Mouse (Mus musculus) MEL (cell line): ENCODE data around the gene Nectin2. TPM values are rescaled to one million over a fixed set of nuclear protein-coding genes. Genes with fewer than 3 reads are reported as not detected.

Experiments
- DNase-seq: peaks from one replicate; pipeline ENCODE4 v3.0.0; 2011; ENCODE audit warnings: low read depth, low spot score
- H3K27ac ChIP-seq: 2 replicates; pipeline ENCODE4 v1.5.1; 2012; ENCODE audit warnings: low read depth, mild to moderate bottlenecking, control low read depth, low read length, moderate library complexity; ENCODE audit not compliant: control insufficient read depth
- H3K27me3 ChIP-seq, 2 experiments: fragments of 150-350 bp in 1 of 2; sonication (generic) in 1 of 2; 2 replicates each; pipeline ENCODE4 v1.6.1; 2012; ENCODE audit warnings: low read length in 2 of 2, mild to moderate bottlenecking in 2 of 2, improper control_type of control experiment in 1 of 2, moderate library complexity in 1 of 2; ENCODE audit not compliant: insufficient read depth in 2 of 2, control insufficient read depth in 1 of 2
- H3K36me3 ChIP-seq, 2 experiments: 2 replicates each; pipeline ENCODE4 v1.6.1; 2012 to 2014; ENCODE audit warnings: low read length in 2 of 2, improper control_type of control experiment in 1 of 2, inconsistent platforms in 1 of 2, mild to moderate bottlenecking in 1 of 2; ENCODE audit not compliant: insufficient read depth in 2 of 2, control insufficient read depth in 1 of 2
- H3K4me1 ChIP-seq, 2 experiments: fragments of 150-350 bp in 1 of 2; sonication (generic) in 1 of 2; 2 replicates each; pipeline ENCODE4 v1.6.1; 2012; ENCODE audit warnings: low read length in 2 of 2, improper control_type of control experiment in 1 of 2, mild to moderate bottlenecking in 1 of 2; ENCODE audit not compliant: insufficient read depth in 2 of 2, control insufficient read depth in 1 of 2
- H3K4me3 ChIP-seq, 2 experiments: fragments of 150-350 bp in 1 of 2; sonication (generic) in 1 of 2; 2 replicates each; pipeline ENCODE4 v1.5.1; 2012; ENCODE audit warnings: low read depth in 2 of 2, low read length in 2 of 2, mild to moderate bottlenecking in 2 of 2, moderate library complexity in 2 of 2, control low read depth in 1 of 2, improper control_type of control experiment in 1 of 2; ENCODE audit not compliant: control insufficient read depth in 1 of 2, insufficient read depth in 1 of 2
- H3K79me2 ChIP-seq: 2 replicates; pipeline ENCODE4 v1.6.1; 2012; ENCODE audit warnings: mild to moderate bottlenecking, low read length, moderate library complexity; ENCODE audit not compliant: control insufficient read depth, poor library complexity, insufficient read depth
- H3K9ac ChIP-seq: 2 replicates; pipeline ENCODE4 v1.6.1; 2012; ENCODE audit warnings: low read depth, mild to moderate bottlenecking, control low read depth, low read length, moderate library complexity; ENCODE audit not compliant: control insufficient read depth, poor library complexity, severe bottlenecking
- H3K9me3 ChIP-seq: fragments of 150-350 bp; sonication (generic); replicated peaks from 2 replicates; pipeline ENCODE4 v1.6.1; 2012; ENCODE audit warnings: mild to moderate bottlenecking, low read length, improper control_type of control experiment, moderate library complexity; ENCODE audit not compliant: insufficient read depth
- BHLHE40 ChIP-seq: IDR thresholded peaks from 2 replicates; pipeline ENCODE4 v1.6.1; 2012; ENCODE audit warnings: low read depth, mild to moderate bottlenecking, inconsistent platforms, low read length, improper control_type of control experiment, borderline replicate concordance
- CHD1 ChIP-seq: IDR thresholded peaks from 2 replicates; pipeline ENCODE4 v1.6.1; 2012; ENCODE audit warnings: low read depth, mild to moderate bottlenecking, inconsistent platforms, low read length, improper control_type of control experiment
- CHD2 ChIP-seq: IDR thresholded peaks from 2 replicates; pipeline ENCODE4 v1.6.1; 2011; ENCODE audit warnings: low read length, improper control_type of control experiment
- E2F4 ChIP-seq: IDR thresholded peaks from 2 replicates; pipeline ENCODE4 v1.6.1; 2011; ENCODE audit warnings: low read depth, low read length, improper control_type of control experiment, borderline replicate concordance
- ELF1 ChIP-seq: IDR thresholded peaks from 2 replicates; pipeline ENCODE4 v1.6.1; 2014; ENCODE audit warnings: low read depth, mild to moderate bottlenecking, inconsistent platforms, low read length, improper control_type of control experiment, moderate library complexity
- EP300 ChIP-seq, 2 experiments: IDR thresholded peaks; 2 replicates each; pipeline ENCODE4 v1.6.1; 2011; ENCODE audit warnings: improper control_type of control experiment in 2 of 2, low read length in 2 of 2, low read depth in 1 of 2, mild to moderate bottlenecking in 1 of 2
- ETS1 ChIP-seq: IDR thresholded peaks from 2 replicates; pipeline ENCODE4 v1.6.1; 2012; ENCODE audit warnings: low read depth, mild to moderate bottlenecking, inconsistent platforms, low read length, improper control_type of control experiment, moderate library complexity
- GABPA ChIP-seq: IDR thresholded peaks from 2 replicates; pipeline ENCODE4 v1.6.1; 2012; ENCODE audit warnings: low read depth, mild to moderate bottlenecking, inconsistent platforms, low read length, improper control_type of control experiment, moderate library complexity
- HCFC1 ChIP-seq: IDR thresholded peaks from 2 replicates; pipeline ENCODE4 v1.6.1; 2012; ENCODE audit warnings: low read depth, mild to moderate bottlenecking, inconsistent platforms, low read length, improper control_type of control experiment, moderate library complexity
- JUND ChIP-seq: IDR thresholded peaks from 2 replicates; pipeline ENCODE4 v1.6.1; 2011; ENCODE audit warnings: low read depth, mild to moderate bottlenecking, improper control_type of control experiment, low read length
- MAZ ChIP-seq: IDR thresholded peaks from 2 replicates; pipeline ENCODE4 v1.6.1; 2012; ENCODE audit warnings: low read depth, mild to moderate bottlenecking, inconsistent platforms, low read length, improper control_type of control experiment
- MYB ChIP-seq: IDR thresholded peaks from 2 replicates; pipeline ENCODE4 v1.6.1; 2011; ENCODE audit warnings: mild to moderate bottlenecking, low read depth, low read length, improper control_type of control experiment
- NRF1 ChIP-seq: IDR thresholded peaks from 2 replicates; pipeline ENCODE4 v1.6.1; 2014; ENCODE audit warnings: low read depth, mild to moderate bottlenecking, inconsistent platforms, low read length, improper control_type of control experiment, moderate library complexity; ENCODE audit not compliant: poor library complexity, insufficient read depth, severe bottlenecking
- RCOR1 ChIP-seq: IDR thresholded peaks from 2 replicates; pipeline ENCODE4 v1.6.1; 2012; ENCODE audit warnings: low read depth, mild to moderate bottlenecking, inconsistent platforms, low read length, improper control_type of control experiment
- SIN3A ChIP-seq: IDR thresholded peaks from 2 replicates; pipeline ENCODE4 v1.6.1; 2012; ENCODE audit warnings: low read length, improper control_type of control experiment, inconsistent platforms
- SMC3 ChIP-seq: IDR thresholded peaks from 2 replicates; pipeline ENCODE4 v1.6.1; 2011; ENCODE audit warnings: low read depth, low read length, improper control_type of control experiment
- TAL1 ChIP-seq: IDR thresholded peaks from 2 replicates; pipeline ENCODE4 v1.6.1; 2012; ENCODE audit warnings: mild to moderate bottlenecking, inconsistent platforms, low read length, moderate library complexity, mixed read lengths
- TBP ChIP-seq: IDR thresholded peaks from 2 replicates; pipeline ENCODE4 v1.8.0; 2011; ENCODE audit warnings: low read depth, low read length, improper control_type of control experiment
- TCF12 ChIP-seq: IDR thresholded peaks from 2 replicates; pipeline ENCODE4 v1.6.1; 2014; ENCODE audit warnings: low read depth, mild to moderate bottlenecking, inconsistent platforms, low read length, improper control_type of control experiment, moderate library complexity
- ZKSCAN1 ChIP-seq: IDR thresholded peaks from 2 replicates; pipeline ENCODE4 v1.6.1; 2012; ENCODE audit warnings: low read depth, mild to moderate bottlenecking, inconsistent platforms, low read length, improper control_type of control experiment, moderate library complexity
- ZMIZ1 ChIP-seq: IDR thresholded peaks from 2 replicates; pipeline ENCODE4 v1.6.1; 2012; ENCODE audit warnings: low read depth, mild to moderate bottlenecking, inconsistent platforms, low read length, improper control_type of control experiment, moderate library complexity
- polyA plus RNA-seq, 2 experiments: library from polyadenylated mRNA; stranded (reverse) in 1 of 2; unstranded in 1 of 2; fragments of >175 nt in 1 of 2; fragments of >200 nt in 1 of 2; gene quantifications; 2 replicates each; pipeline versions ENCODE4 v1.2.1 to v1.2.4; 2012; ENCODE audit warnings: low replicate concordance in 2 of 2, low read depth in 1 of 2; ENCODE audit not compliant: insufficient read length in 2 of 2, insufficient read depth in 1 of 2, missing spikeins in 1 of 2
- total RNA-seq: library from RNA; depleted of rRNA; stranded (reverse); fragments of 300-350 nt; gene quantifications from 2 replicates; pipeline ENCODE4 v1.2.3, GENCODE M21; 2012

The Nectin2 gene
- total and polyA plus RNA-seq, 3 experiments, result 6.9 to 25.6 TPM; not detected in 1

DNA sequence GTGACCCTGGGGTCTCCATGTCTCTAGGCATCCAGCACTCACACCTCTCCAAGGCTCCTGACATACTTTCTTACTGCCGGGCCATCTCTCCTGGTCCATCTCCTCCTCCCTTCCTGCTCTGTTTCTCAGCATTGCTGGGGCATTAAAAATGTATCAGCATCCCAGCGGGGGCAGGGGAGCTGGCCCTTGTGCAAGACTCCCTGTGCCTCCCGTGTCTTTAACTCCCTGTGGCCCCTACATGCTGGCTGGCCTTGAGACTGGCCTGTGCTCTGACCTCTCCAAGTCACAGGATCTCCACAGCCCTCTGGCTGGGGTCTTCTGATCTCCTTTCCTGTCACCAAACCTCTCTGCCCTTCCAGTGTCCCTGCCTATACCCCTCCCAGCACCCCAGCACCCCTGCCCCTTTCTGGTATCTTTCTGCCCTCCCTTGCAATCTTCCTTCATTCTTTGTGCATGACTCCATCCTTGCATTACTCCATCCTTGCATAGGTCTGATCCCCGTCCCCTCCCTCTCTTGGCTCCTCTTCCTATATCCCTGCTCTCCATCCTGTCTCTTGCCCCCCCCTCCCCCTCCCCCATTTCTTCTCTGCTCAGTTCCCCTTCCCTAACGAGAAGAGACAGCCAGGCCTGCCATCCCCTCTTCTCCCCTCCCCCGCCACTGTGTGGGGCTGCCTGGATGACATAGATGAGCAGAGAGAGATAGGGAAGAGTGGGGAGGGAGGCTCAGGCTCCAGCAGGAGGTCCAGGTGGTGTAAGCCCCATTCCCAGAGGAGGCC is 3.7 kb downstream of the Nectin2 start:
- H3K27me3 ChIP-seq, result no peaks in the 10 kb centered on the region
- H3K27ac ChIP-seq, result no peak overlapping the region
- H3K4me3 ChIP-seq, result no peak overlapping the region
- peaks cover 0 to 18% of the 10 kb centered on the region in 2 experiments; a peak in 2 of 4 replicates for H3K36me3 ChIP-seq
- no peak overlapping the region for H3K9ac ChIP-seq
- DNase-seq, result peak; percentile 51
- TF ChIP-seq MAZ (peak; percentile 79), CHD2 (peak; percentile 27; the same call in 1 of the 2 replicates), MYB (no peak), CHD1 (no peak), ELF1 (0 out of 2 replicates have a peak, but pooled peaks have one; percentile 18), TCF12 (0 out of 2 replicates have a peak, but pooled peaks have one; percentile 28), ETS1 (peak; percentile 20; the same call in 1 of the 2 replicates), EP300 (IDR thresholded peaks at IDR 0.05; ENCODE audit: low read depth in 1 of 2, low read length in 2 of 2) (peak in 1 of 2 experiments; percentile 23; a peak in 1 of 4 replicates), RCOR1 (no peak), E2F4 (no peak), ZKSCAN1 (no peak), TAL1 (no peak)
- peaks cover 15 to 27% of the 10 kb centered on the region in 2 experiments for H3K4me1 ChIP-seq
- H3K9me3 ChIP-seq, result no peaks in the 10 kb centered on the region
- H3K79me2 ChIP-seq, result no peaks in the 10 kb centered on the region

DNA sequence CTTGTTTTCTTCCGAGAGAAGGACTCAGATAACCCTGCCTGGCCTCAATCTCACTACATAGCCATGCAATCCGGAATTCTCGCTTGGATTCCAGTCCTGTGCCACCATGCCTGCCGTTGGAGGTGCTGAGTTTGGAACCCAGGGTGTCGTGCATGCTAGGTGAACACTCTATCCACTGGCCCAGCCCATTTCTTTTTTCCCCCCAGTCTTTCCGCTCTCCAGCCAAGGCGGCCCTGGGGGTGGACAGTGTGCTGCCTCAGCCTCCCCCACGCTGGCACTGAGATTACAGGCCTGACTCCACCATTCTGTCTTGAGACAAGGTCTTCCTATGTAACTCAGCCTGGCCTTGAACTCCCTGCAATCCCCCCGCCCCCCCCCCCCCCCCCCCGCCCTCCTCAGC is 4.3 kb downstream of the Nectin2 start:
- Histone ChIP-seq H3K9ac (no peak overlapping the region), H3K27me3 (no peaks in the 10 kb centered on the region), H3K36me3 (peaks cover 0 to 15% of the 10 kb centered on the region in 2 experiments; a peak in 2 of 4 replicates), H3K79me2 (no peaks in the 10 kb centered on the region), H3K9me3 (no peaks in the 10 kb centered on the region), H3K27ac (no peak overlapping the region), H3K4me1 (peaks cover 12 to 23% of the 10 kb centered on the region in 2 experiments), H3K4me3 (no peak overlapping the region)
- TF ChIP-seq NRF1, result no peak
- TF ChIP-seq TBP, result no peak
- TF ChIP-seq EP300 (IDR thresholded peaks at IDR 0.05; ENCODE audit: low read depth in 1 of 2, low read length in 2 of 2), result no peak
- TF ChIP-seq GABPA, result no peak
- no peak for TF ChIP-seq RCOR1
- TF ChIP-seq SIN3A, result no peak
- TF ChIP-seq JUND, result no peak
- TF ChIP-seq TCF12, result no peak
- TF ChIP-seq HCFC1, result no peak
- TF ChIP-seq BHLHE40, result no peak
- TF ChIP-seq MAZ, result no peak
- TF ChIP-seq ZMIZ1, result no peak
- no peak for TF ChIP-seq SMC3
- DNase-seq, result no peak
